Mouse (Mus musculus) small intestine, adult 2 months (tissue): ENCODE measurements around the gene Tulp2.

Source experiments
- CTCF ChIP-seq: fragments of 200-500 bp; IDR thresholded peaks from 2 replicates; pipeline ENCODE4 v1.5.1; 2012; ENCODE audit warnings: low read depth, mild to moderate bottlenecking, control low read depth, inconsistent platforms, low read length, moderate library complexity, mixed read lengths; ENCODE audit not compliant: insufficient replicate concordance, insufficient read length; ENCODE audit errors: extremely low read depth
- POLR2A ChIP-seq: fragments of 200-500 bp; IDR thresholded peaks from 2 replicates; pipeline ENCODE4 v1.6.1; 2012; ENCODE audit warnings: low read depth, mild to moderate bottlenecking, control low read depth, inconsistent platforms, low read length, moderate library complexity

- TF ChIP-seq POLR2A (no peak), CTCF (no peak)
These were observed 90.3 kb downstream of the Tulp2 start for GRCm38 (mm10) chr7:45571966-45572365.
